Mouse (Mus musculus) E14TG2a.4 (cell line): ENCODE results near the gene Npw.

Experiments
- CTCF ChIP-seq: conservative IDR thresholded peaks from 2 replicates; pipeline ENCODE4 v1.5.1; 2014; ENCODE audit warnings: low read length
- NANOG ChIP-seq: IDR thresholded peaks from 2 replicates; pipeline ENCODE4 v1.6.1; 2014; ENCODE audit warnings: borderline replicate concordance, low read length, mixed read lengths
- POU5F1 ChIP-seq: IDR thresholded peaks from 2 replicates; pipeline ENCODE4 v1.6.1; 2014; ENCODE audit warnings: low read length, borderline replicate concordance

GRCm38 (mm10) chr17:24696011-24696697 lies 37.9 kb upstream of the Npw start, which contains the start of the genes Gfer and Noxo1:
- no peak for TF ChIP-seq CTCF
- TF ChIP-seq POU5F1: no peak
- TF ChIP-seq NANOG: no peak
